Mouse (Mus musculus): ENCODE results near the gene Nfkbia.

Nfkbia gene

GRCm38 (mm10) chr12:55465401-55465983 lies 27.0 kb downstream of the Nfkbia start:
- peak; percentile 56 for DNase-seq

- peak; percentile 43 for DNase-seq
Observed at GRCm38 (mm10) chr12:55464846-55465361, 27.5 kb downstream of the Nfkbia start.

GRCm38 (mm10) chr12:55463992-55464845 lies 28.2 kb downstream of the Nfkbia start:
- peak; percentile 86 for DNase-seq

- no peak for DNase-seq
Observed at GRCm38 (mm10) chr12:55463087-55463486, 29.4 kb downstream of the Nfkbia start.

GRCm38 (mm10) chr12:55462456-55462855 lies 30.0 kb downstream of the Nfkbia start:
- DNase-seq = no peak

GRCm38 (mm10) chr12:55461767-55462166 lies 30.7 kb downstream of the Nfkbia start:
- no peak for DNase-seq

GRCm38 (mm10) chr12:55460900-55461299 lies 31.5 kb downstream of the Nfkbia start:
- no peak for DNase-seq

GRCm38 (mm10) chr12:55459739-55460138 lies 32.7 kb downstream of the Nfkbia start:
- DNase-seq = no peak

- DNase-seq = no peak
Observed at GRCm38 (mm10) chr12:55456893-55457292, 35.6 kb downstream of the Nfkbia start.

- no peak for DNase-seq
Observed at GRCm38 (mm10) chr12:55456136-55456535, 36.3 kb downstream of the Nfkbia start.

GRCm38 (mm10) chr12:55455206-55455605 lies 37.2 kb downstream of the Nfkbia start:
- DNase-seq = no peak

- DNase-seq = no peak
Observed at GRCm38 (mm10) chr12:55453924-55454323, 38.5 kb downstream of the Nfkbia start.

- DNase-seq = no peak
Observed at GRCm38 (mm10) chr12:55452839-55453238, 39.6 kb downstream of the Nfkbia start.

- no peak for DNase-seq
Observed at GRCm38 (mm10) chr12:55450421-55450820, 42.0 kb downstream of the Nfkbia start.

GRCm38 (mm10) chr12:55449048-55449447 lies 43.4 kb downstream of the Nfkbia start:
- DNase-seq = no peak

GRCm38 (mm10) chr12:55448457-55448856 lies 44.0 kb downstream of the Nfkbia start:
- DNase-seq = no peak

- no peak for DNase-seq
Observed at GRCm38 (mm10) chr12:55447396-55447760, 45.1 kb downstream of the Nfkbia start.

GRCm38 (mm10) chr12:55446746-55447395 lies 45.6 kb downstream of the Nfkbia start:
- DNase-seq = peak; percentile 63

- DNase-seq = no peak
Observed at GRCm38 (mm10) chr12:55446366-55446745, 46.1 kb downstream of the Nfkbia start.

GRCm38 (mm10) chr12:55445583-55445982 lies 46.9 kb downstream of the Nfkbia start:
- no peak for DNase-seq

- no peak for DNase-seq
Observed at GRCm38 (mm10) chr12:55444031-55444451, 48.4 kb downstream of the Nfkbia start.

- peak; percentile 87 for DNase-seq
Observed at GRCm38 (mm10) chr12:55442861-55443850, 49.3 kb downstream of the Nfkbia start.

Measured in kidney, adult 18-20 months (tissue).